Mouse (Mus musculus) thymus, postnatal 0 days (tissue): ENCODE results near the gene Fam89a. TPM values are rescaled to one million over a fixed set of nuclear protein-coding genes. Genes with fewer than 3 reads are reported as not detected.

Source experiments
- DNase-seq: peaks from one replicate; pipeline ENCODE4 v3.0.0-alpha.2; 2015; ENCODE audit warnings: low spot score
- polyA plus RNA-seq: library from polyadenylated mRNA; unstranded; fragments of >200 nt; fragmentation: Nextera tagmentation; extraction: Ambion mirVana; gene quantifications from 2 replicates; pipeline ENCODE4 v1.2.1, GENCODE M21; 2015

Fam89a gene
- polyA plus RNA-seq, 1 experiment from 2014 or later: 6.1 TPM

DNA sequence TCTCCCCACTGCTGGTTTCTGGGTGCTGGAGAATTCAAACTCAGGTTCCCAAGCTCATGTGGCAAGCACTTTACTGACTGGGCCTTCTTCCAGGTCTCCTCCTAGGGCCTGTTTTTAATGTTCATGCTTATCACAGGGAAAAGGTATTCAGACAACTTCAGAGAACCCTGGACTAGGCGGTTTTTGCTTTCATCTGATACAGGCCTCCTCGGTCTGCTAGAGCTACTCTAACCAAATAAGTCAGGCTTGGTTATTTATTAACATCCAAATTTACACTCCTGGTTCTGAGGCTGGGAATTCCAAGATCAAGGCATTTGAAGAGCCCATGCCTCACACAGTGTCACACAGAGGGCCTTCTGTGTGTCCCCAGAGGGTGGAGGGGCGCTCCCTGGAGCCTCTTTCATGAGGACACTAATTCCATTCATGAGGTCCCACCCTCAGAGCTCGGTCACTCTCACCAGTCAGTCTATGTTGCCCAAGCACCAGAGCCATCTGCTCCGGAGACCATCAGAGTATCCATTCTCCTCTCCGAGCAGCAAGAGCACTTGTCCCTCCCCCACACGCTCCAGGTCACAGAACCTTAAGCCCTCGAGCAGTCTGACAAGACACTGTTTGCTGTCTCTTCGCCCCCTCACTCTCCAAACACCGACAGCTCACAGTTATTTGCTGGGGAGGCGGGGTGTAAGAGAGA lies 2.6 kb upstream of the Fam89a start:
- DNase-seq: no peak

- DNase-seq: no peak
Observed at GRCm38 (mm10) chr8:124752325-124752862, 762 bp upstream of the Fam89a start.

- DNase-seq: no peak
Observed at GRCm38 (mm10) chr8:124751191-124751590, 441 bp downstream of the Fam89a start.

GRCm38 (mm10) chr8:124746661-124747060 lies 5.0 kb downstream of the Fam89a start:
- DNase-seq: no peak

GRCm38 (mm10) chr8:124739268-124739667 lies 12.4 kb downstream of the Fam89a start:
- DNase-seq: peak; percentile 37

DNA sequence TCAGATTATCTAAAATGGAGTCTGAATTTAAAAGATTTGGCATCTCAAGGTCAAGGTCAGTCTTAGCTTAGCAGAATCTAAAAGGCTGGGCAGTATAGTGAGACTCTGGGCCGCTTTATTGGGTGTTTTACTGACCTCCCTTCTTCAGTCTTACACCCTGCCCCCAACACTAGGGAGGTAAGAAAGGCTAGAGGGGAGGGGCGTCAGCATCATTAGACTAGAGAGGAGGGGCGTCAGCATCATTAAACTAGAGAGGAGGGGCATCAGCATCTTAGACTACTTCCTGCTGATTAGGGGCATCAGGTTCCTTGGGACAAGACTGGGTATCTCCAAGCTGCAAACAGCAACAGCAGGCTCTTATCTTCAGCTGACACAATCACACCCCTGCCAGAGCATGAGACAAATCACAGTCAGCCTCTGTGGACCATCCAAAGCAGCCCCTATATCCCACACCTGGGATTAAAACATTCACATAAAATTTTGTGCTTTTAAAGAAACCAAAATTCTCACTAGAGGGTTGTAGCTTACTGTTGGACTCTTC lies 16.2 kb downstream of the Fam89a start:
- no peak for DNase-seq

DNA sequence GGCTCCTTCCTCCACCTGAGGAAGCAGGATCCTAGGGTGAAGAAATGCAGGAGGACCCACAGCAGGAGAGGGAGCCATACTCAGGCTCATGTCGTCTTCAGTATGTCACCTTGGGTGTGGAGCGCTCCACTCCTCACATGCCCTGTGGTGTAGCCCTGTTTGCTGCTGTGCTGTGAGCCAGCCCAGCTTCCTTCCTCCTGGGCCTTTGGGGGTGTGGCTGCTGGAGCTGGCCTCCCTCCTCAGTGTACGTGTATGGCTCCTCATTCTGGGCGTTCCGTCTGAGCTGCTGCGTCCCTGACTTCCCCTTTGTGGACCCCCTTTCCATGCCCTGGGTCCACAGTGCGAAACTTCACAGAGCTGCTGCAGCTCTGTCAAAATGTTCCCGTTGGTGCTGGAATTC lies 18.8 kb downstream of the Fam89a start:
- no peak for DNase-seq

GRCm38 (mm10) chr8:124724301-124724700 lies 27.3 kb downstream of the Fam89a start:
- DNase-seq: no peak

DNA sequence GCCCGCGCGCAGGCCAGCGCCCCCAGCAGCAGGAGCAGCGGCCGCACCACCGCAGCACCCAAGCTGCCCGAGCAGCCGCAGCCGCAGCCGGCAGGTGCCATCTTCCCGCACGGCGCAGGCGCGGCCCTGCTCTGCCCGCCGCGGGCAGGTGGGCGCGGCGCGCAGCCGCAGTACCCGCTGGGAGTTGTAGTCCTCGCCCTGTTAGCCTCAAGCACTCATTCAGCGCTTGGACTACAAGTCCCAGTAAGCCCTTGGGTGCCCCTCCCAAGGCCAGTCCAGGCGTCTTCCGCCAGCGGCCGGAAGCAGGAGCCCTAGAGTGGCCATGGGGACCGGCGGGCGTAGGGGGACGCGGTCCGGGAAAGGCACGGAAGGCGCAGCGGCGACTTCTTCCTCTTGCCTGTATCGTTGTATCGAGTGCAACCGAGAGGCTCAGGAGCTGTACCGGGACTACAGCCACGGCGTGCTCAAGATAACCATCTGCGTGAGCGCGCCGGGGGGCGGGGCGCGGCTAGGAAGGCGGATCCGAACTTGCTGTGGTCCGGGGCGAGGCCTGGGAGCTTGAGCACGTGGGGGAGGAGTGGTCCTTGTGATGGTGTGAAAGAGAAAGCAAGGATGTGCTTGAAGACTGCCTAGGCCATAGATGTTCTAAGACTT lies 29.6 kb downstream of the Fam89a start, which contains the start of the genes Ttc13 and Arv1:
TSS of gene Ttc13 (minus strand) at position 122 of the 654 bp plus-strand sequence.
TSS of gene Arv1 (plus strand) at position 278 of the 654 bp plus-strand sequence.
- peak; percentile 96 for DNase-seq

- peak; percentile 38 for DNase-seq
Observed at GRCm38 (mm10) chr8:124720938-124721861, 30.4 kb downstream of the Fam89a start.

DNA sequence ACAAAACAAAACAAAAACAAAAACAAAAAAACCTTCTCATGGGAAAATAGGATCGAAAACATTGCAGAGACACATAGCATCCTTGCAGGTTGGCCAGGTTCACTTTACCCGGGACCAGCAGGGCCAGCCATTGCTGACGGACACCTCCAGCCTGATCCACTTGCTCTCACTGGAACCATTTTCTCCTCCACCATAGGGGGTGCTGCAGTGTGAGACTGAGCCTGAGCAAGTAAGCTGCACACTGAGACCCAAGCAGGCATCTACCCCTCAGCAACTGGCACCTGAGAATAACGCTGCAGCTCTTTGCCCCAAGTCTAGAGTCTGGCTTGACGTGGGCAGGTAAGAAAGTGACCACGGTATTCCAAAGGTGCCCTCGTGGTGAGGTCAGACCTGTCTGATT lies 31.5 kb downstream of the Fam89a start:
- peak; percentile 28 for DNase-seq

DNA sequence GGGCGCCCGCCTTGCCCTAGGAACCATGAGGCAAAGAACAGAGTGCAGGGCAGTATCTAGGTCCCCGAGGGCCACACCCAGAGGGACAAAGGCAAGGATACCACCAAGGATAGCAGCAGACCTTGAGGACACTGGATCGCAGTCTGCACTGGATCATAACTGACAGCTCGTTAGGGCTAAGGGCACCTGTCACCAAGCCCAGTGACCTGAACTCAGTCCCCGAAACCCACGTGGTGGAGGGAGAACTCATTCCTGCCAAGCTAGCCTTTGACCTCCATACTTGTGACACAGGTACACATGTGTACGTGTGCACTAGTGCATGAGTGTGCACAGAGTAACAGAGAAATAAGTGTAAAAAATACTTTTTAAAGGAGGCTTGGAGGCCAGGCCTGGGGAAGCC lies 35.9 kb downstream of the Fam89a start:
- DNase-seq: no peak

- DNase-seq: no peak
Observed at GRCm38 (mm10) chr8:124713207-124713606, 38.4 kb downstream of the Fam89a start.

DNA sequence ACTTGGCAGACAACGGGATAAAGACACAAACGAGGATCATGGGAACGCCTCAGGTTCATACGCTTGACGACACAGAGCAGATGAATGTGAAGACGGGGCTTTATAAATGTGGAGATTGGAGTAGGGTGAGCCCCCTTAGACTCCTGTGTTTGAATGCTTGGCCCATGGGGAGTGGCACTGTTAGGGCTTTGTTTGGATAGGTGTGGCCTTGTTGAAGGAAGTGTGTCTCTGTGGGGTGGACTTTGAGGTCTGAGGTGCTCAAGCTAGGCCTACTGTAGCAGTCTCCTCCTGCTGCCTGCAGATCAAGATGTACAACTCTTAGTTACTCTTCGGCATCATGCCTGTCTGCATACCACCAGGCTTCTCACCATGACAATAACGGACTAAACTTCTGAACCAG lies 45.8 kb downstream of the Fam89a start:
- no peak for DNase-seq

GRCm38 (mm10) chr8:124704376-124704775 lies 47.3 kb downstream of the Fam89a start:
- no peak for DNase-seq

DNA sequence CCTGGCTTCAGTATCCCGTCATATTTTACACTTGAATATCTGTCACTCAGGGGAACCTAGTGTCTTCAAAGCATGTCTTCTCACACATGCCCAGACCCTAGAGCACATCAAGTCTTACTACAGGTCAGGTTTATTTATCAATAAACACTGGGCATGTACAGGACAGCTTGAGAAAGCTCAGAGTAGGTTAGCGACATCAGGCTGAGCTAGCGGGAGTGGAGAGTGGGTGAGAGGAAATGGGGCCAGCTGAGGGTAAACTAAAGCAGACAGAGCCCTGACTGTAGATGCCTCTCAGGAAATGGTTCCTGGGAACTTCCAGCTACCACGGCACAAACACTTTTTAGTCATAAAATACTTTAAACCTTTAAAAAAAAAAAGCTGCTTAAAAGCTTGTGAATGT lies 48.1 kb downstream of the Fam89a start:
- peak; percentile 46 for DNase-seq

DNA sequence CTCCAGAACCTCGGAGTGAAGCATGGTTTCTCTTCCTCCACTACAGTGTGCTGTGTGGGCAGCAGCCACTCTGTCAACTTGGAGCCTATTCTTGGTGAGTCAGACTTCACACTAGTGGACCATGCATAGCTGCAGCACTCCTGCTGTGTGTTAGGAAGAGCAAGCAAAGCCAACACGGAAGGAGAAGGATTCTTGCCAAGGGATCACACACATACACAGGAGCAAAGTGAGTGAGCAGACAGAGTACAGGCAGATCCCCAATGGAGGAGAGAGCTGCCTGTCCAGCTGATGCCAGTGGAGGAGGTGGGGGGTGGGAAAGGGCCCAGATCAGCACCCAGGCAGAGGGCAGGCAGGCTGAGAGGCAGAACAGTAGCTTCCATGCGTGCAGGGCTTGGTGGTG lies 49.4 kb downstream of the Fam89a start:
- DNase-seq: no peak

- DNase-seq: peak; percentile 86
Observed at GRCm38 (mm10) chr8:124701023-124701422, 50.6 kb downstream of the Fam89a start.

- DNase-seq: peak; percentile 21
Observed at GRCm38 (mm10) chr8:124700271-124700670, 51.4 kb downstream of the Fam89a start.

GRCm38 (mm10) chr8:124695424-124696100 lies 56.1 kb downstream of the Fam89a start:
- no peak for DNase-seq

GRCm38 (mm10) chr8:124691706-124692105 lies 59.9 kb downstream of the Fam89a start:
- DNase-seq: no peak
